Mouse (Mus musculus): ENCODE measurements around the gene Smpx. TPM values are rescaled to one million over a fixed set of nuclear protein-coding genes. Genes with fewer than 3 reads are reported as not detected.

Smpx gene
- polyA plus RNA-seq (2015; fragmentation: Nextera tagmentation; extraction: Ambion mirVana) = 0.46 and 0.63 TPM in 2 replicates

- no peak for DNase-seq (ENCODE audit: low spot score)
Measured at GRCm38 (mm10) chrX:157698862-157699261, at the start of gene Smpx. Gene Smpx, plus strand, starts transcription at chrX:157698910.

- no peak for DNase-seq (ENCODE audit: low spot score)
Measured at GRCm38 (mm10) chrX:157655047-157655446, 43.7 kb upstream of the Smpx start.

GRCm38 (mm10) chrX:157657356-157657755 lies 41.4 kb upstream of the Smpx start:
- no peak for DNase-seq (ENCODE audit: low spot score)

- DNase-seq (ENCODE audit: low spot score) = no peak
Measured at GRCm38 (mm10) chrX:157671820-157672219, 26.9 kb upstream of the Smpx start.

- no peak for DNase-seq (ENCODE audit: low spot score)
Measured at GRCm38 (mm10) chrX:157674667-157675350, 23.9 kb upstream of the Smpx start.

GRCm38 (mm10) chrX:157691186-157691585 lies 7.5 kb upstream of the Smpx start:
- no peak for DNase-seq (ENCODE audit: low spot score)

- DNase-seq (ENCODE audit: low spot score) = no peak
Measured at GRCm38 (mm10) chrX:157697591-157698135, 1.0 kb upstream of the Smpx start.

GRCm38 (mm10) chrX:157707236-157707635 lies 8.5 kb downstream of the Smpx start:
- DNase-seq (ENCODE audit: low spot score) = no peak

GRCm38 (mm10) chrX:157708616-157709280 lies 10.0 kb downstream of the Smpx start:
- DNase-seq (ENCODE audit: low spot score) = no peak

GRCm38 (mm10) chrX:157719907-157720306 lies 21.2 kb downstream of the Smpx start:
- DNase-seq (ENCODE audit: low spot score) = no peak

- DNase-seq (ENCODE audit: low spot score) = no peak
Measured at GRCm38 (mm10) chrX:157730622-157731341, 32.1 kb downstream of the Smpx start.

- DNase-seq (ENCODE audit: low spot score) = peak; percentile 52
Measured at GRCm38 (mm10) chrX:157731658-157732314, 33.1 kb downstream of the Smpx start.

GRCm38 (mm10) chrX:157732346-157732745 lies 33.6 kb downstream of the Smpx start:
- no peak for DNase-seq (ENCODE audit: low spot score)

GRCm38 (mm10) chrX:157733836-157734235 lies 35.1 kb downstream of the Smpx start:
- no peak for DNase-seq (ENCODE audit: low spot score)

- DNase-seq (ENCODE audit: low spot score) = no peak
Measured at GRCm38 (mm10) chrX:157734341-157734740, 35.6 kb downstream of the Smpx start.

- DNase-seq (ENCODE audit: low spot score) = no peak
Measured at GRCm38 (mm10) chrX:157747815-157748544, 49.3 kb downstream of the Smpx start.

GRCm38 (mm10) chrX:157754559-157754958 lies 55.8 kb downstream of the Smpx start:
- DNase-seq (ENCODE audit: low spot score) = no peak

GRCm38 (mm10) chrX:157762542-157762941 lies 63.8 kb downstream of the Smpx start:
- no peak for DNase-seq (ENCODE audit: low spot score)

GRCm38 (mm10) chrX:157801669-157802068 lies 103.0 kb downstream of the Smpx start:
- DNase-seq (ENCODE audit: low spot score) = no peak
